ENCODE assay signal across 11 mouse cellular contexts in genomic region chr16:12696939-12697621, GRCm38 (mm10).
DNase-seq lines count a peak whose midpoint lies in the region; ATAC-seq and TF ChIP-seq lines count a peak whose summit lies in the region.
"Had no signal": no experiment of that assay in that cellular context is flagged by ENCODE, and none has a peak within 500 bp of the region (broad histone marks: within the 10 kb centered on the region; RNA-seq: fewer than 3 reads in every experiment).

No protein-coding gene starts in this region.

- H3K9ac ChIP-seq in heart, embryonic 11.5 days (ENCODE audit: low read depth, low read length) = 0 out of 2 replicates have a peak overlapping the region, but pooled peaks have one; percentile 16
- H3K9ac ChIP-seq in liver, embryonic 14.5 days (replicated peaks) = no peak overlapping the region
- H3K9ac ChIP-seq in intestine, postnatal 0 days (ENCODE audit: low read depth, low read length) = no peak overlapping the region

- H3K4me3 ChIP-seq in lung, adult 2 months (replicated peaks; ENCODE audit: extremely low read depth, low read depth, low read length) = no peak overlapping the region
- no peak overlapping the region for H3K4me3 ChIP-seq in heart, embryonic 11.5 days (ENCODE audit: low read depth, low read length)
- H3K4me3 ChIP-seq in liver, embryonic 14.5 days (ENCODE audit: insufficient read depth in 1 of 2, low read depth in 2 of 2, low read length in 2 of 2) = no peak overlapping the region
- H3K4me3 ChIP-seq in intestine, postnatal 0 days (ENCODE audit: low read depth, low read length) = no peak overlapping the region
- H3K4me3 ChIP-seq: hindbrain, embryonic 10.5 days had no signal

- H3K27ac ChIP-seq in heart, embryonic 11.5 days (ENCODE audit: low read depth, low read length) = peak overlapping the region; percentile 81
- H3K27ac ChIP-seq in liver, embryonic 14.5 days = peak overlapping the region; percentile 72
- H3K27ac ChIP-seq in intestine, postnatal 0 days (ENCODE audit: low read depth, low read length) = no peak overlapping the region
- H3K27ac ChIP-seq: hindbrain, embryonic 10.5 days had no signal

- no peaks in the 10 kb centered on the region for H3K27me3 ChIP-seq in heart, embryonic 11.5 days (ENCODE audit: control insufficient read depth, insufficient read depth, low read length)
- H3K27me3 ChIP-seq in liver, embryonic 14.5 days (ENCODE audit: control insufficient read depth, insufficient read depth, low read length) = no peaks in the 10 kb centered on the region
- no peaks in the 10 kb centered on the region for H3K27me3 ChIP-seq in intestine, postnatal 0 days (replicated peaks; ENCODE audit: control insufficient read depth, insufficient read depth, low read length)

- no peaks in the 10 kb centered on the region for H3K4me1 ChIP-seq in lung, adult 2 months (ENCODE audit: control insufficient read depth, insufficient read depth, low read length)
- H3K4me1 ChIP-seq in heart, embryonic 11.5 days (ENCODE audit: control insufficient read depth, insufficient read depth, low read length) = peaks cover 10% of the 10 kb centered on the region
- peaks cover 3 to 28% of the 10 kb centered on the region in 2 experiments; a peak in 3 of 4 replicates for H3K4me1 ChIP-seq in liver, embryonic 14.5 days (replicated peaks; ENCODE audit: control insufficient read depth in 2 of 2, insufficient read depth in 2 of 2, low read length in 1 of 2)
- H3K4me1 ChIP-seq in intestine, postnatal 0 days (replicated peaks; ENCODE audit: control insufficient read depth, insufficient read depth, low read length) = no peaks in the 10 kb centered on the region
- H3K4me1 ChIP-seq: hindbrain, embryonic 10.5 days had no signal

- peak overlapping the region; percentile 44 for H3K4me2 ChIP-seq in heart, embryonic 11.5 days
- H3K4me2 ChIP-seq in liver, embryonic 14.5 days (ENCODE audit: low read depth) = peak overlapping the region; percentile 60
- H3K4me2 ChIP-seq in intestine, postnatal 0 days (replicated peaks; ENCODE audit: low read depth) = no peak overlapping the region

- peak; percentile 66 for TF ChIP-seq EP300 in liver, embryonic 14.5 days (IDR thresholded peaks at IDR 0.05; ENCODE audit: low read depth)

- 38% methylated on average over 10 of the region's 10 CpGs for WGBS in lung, adult 2 months
- 43% methylated on average over 10 of the region's 10 CpGs for WGBS in heart, embryonic 11.5 days (ENCODE audit: insufficient replicate concordance)
- 38% methylated on average over 10 of the region's 10 CpGs for WGBS in liver, embryonic 14.5 days (ENCODE audit: insufficient replicate concordance)
- WGBS in intestine, postnatal 0 days = 83% methylated on average over 10 of the region's 10 CpGs

- TF ChIP-seq CTCF in lung, adult 2 months (IDR thresholded peaks at IDR 0.05; ENCODE audit: insufficient read depth, low read length) = no peak
- no peak for TF ChIP-seq CTCF in liver, embryonic 14.5 days (IDR thresholded peaks at IDR 0.05; ENCODE audit: low read depth)
- no peak for TF ChIP-seq CTCF in intestine, postnatal 0 days (IDR thresholded peaks at IDR 0.05; ENCODE audit: low read depth)

- DNase-seq in lung, adult 18-20 months = peak; percentile 3 to 10
- no peak for DNase-seq in lung, adult 2 months
- DNase-seq in liver, embryonic 14.5 days (ENCODE audit: low read depth in 3 of 3, low spot score in 3 of 3) = peak; percentile 51 to 70 (median 62)
- peak; percentile 41 for DNase-seq in testis, postnatal 10 days (ENCODE audit: low spot score)
- DNase-seq in spleen, postnatal 14 days (ENCODE audit: low spot score in 2 of 2) = no peak
- DNase-seq in cerebellum, adult 9-10 months = no peak
- DNase-seq: cerebellum, postnatal 14 days; kidney, adult 9 months had no signal

- H3K9me3 ChIP-seq in heart, embryonic 11.5 days (replicated peaks; ENCODE audit: control insufficient read depth, low read length) = no peaks in the 10 kb centered on the region
- H3K9me3 ChIP-seq in liver, embryonic 14.5 days (ENCODE audit: control insufficient read depth, low read length) = no peaks in the 10 kb centered on the region
- no peaks in the 10 kb centered on the region for H3K9me3 ChIP-seq in intestine, postnatal 0 days (ENCODE audit: control insufficient read depth)
- H3K9me3 ChIP-seq: hindbrain, embryonic 10.5 days had no signal

- TF ChIP-seq POLR2A in lung, adult 2 months (IDR thresholded peaks at IDR 0.05; ENCODE audit: borderline replicate concordance, extremely low read depth, low read depth, low read length) = no peak

- ATAC-seq in heart, embryonic 11.5 days (replicated peaks; ENCODE audit: insufficient number of reproducible peaks, low FRiP score, low TSS enrichment) = peak; percentile 92
- ATAC-seq in liver, embryonic 14.5 days (ENCODE audit: insufficient read depth) = peak; percentile 93
- ATAC-seq in intestine, postnatal 0 days = no peak

- no peaks in the 10 kb centered on the region for H3K36me3 ChIP-seq in heart, embryonic 11.5 days (ENCODE audit: control insufficient read depth, insufficient read depth, low read length)
- H3K36me3 ChIP-seq in liver, embryonic 14.5 days (replicated peaks; ENCODE audit: control insufficient read depth, insufficient read depth, low read depth) = no peaks in the 10 kb centered on the region
- H3K36me3 ChIP-seq in intestine, postnatal 0 days (ENCODE audit: control insufficient read depth, insufficient read depth) = no peaks in the 10 kb centered on the region
- H3K36me3 ChIP-seq: hindbrain, embryonic 10.5 days had no signal

Comparison
In these comparisons a context has a peak if more than half of its experiments do, and no peak if none do; other contexts are left out.
1. DNase-seq: peak in lung, adult 18-20 months (2 of 2), liver, embryonic 14.5 days (3 of 3) and testis, postnatal 10 days (single experiment); none in lung, adult 2 months (single experiment), spleen, postnatal 14 days (0 of 2) and cerebellum, adult 9-10 months (single experiment).